Mouse (Mus musculus): ENCODE data around the gene Lmnb2. TPM values are rescaled to one million over a fixed set of nuclear protein-coding genes. Genes with fewer than 3 reads are reported as not detected.

The Lmnb2 gene
- polyA plus RNA-seq, 1 experiment from 2014 or later: 75.2 TPM

GRCm38 (mm10) chr10:80956385-80956784 lies 38.3 kb upstream of the Lmnb2 start:
- H3K9me3 ChIP-seq: no peaks in the 10 kb centered on the region
- ATAC-seq (ENCODE audit: insufficient number of reproducible peaks, insufficient read depth, low FRiP score, low TSS enrichment, low read depth): no peak
- no peak overlapping the region for H3K27ac ChIP-seq
- no peak overlapping the region for H3K4me3 ChIP-seq (replicated peaks)
- peaks cover 12% of the 10 kb centered on the region for H3K4me1 ChIP-seq (replicated peaks)
- H3K36me3 ChIP-seq: no peaks in the 10 kb centered on the region
- H3K27me3 ChIP-seq: no peaks in the 10 kb centered on the region
- no peak overlapping the region for H3K9ac ChIP-seq (replicated peaks)
- WGBS: 96% methylated on average over 8 of the region's 8 CpGs
- H3K4me2 ChIP-seq: no peak overlapping the region

DNA sequence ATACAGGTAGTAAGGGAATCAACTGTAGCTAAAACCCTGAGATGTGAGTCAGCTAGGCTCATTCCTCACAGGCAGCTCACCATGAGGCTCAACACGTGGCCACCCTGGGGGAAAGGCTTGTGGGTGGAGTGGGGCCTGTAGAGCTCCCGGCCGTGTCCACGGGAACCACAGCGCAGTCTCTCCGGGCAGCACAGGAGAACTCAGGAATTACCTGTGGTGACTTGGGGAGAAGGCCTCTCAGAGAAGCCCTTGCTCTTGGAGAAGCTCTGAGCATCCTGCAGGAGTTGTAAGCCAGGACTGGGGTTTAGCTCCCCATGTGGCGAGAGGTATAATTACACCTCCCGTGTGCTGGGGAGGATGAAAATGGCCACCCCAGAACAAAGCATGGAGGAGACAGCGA lies 37.5 kb upstream of the Lmnb2 start:
- Histone ChIP-seq H3K27ac (peak overlapping the region; percentile 45; the same call in 1 of the 2 replicates), H3K4me2 (no peak overlapping the region), H3K9me3 (no peaks in the 10 kb centered on the region), H3K4me3 (replicated peaks) (no peak overlapping the region), H3K4me1 (replicated peaks) (peaks cover 3% of the 10 kb centered on the region; the same call in 1 of the 2 replicates), H3K9ac (replicated peaks) (no peak overlapping the region), H3K27me3 (no peaks in the 10 kb centered on the region), H3K36me3 (no peaks in the 10 kb centered on the region)
- no peak for ATAC-seq (ENCODE audit: insufficient number of reproducible peaks, insufficient read depth, low FRiP score, low TSS enrichment, low read depth)
- 20% methylated on average over 9 of the region's 9 CpGs for WGBS

GRCm38 (mm10) chr10:80954843-80955242 lies 36.8 kb upstream of the Lmnb2 start:
- H3K36me3 ChIP-seq: no peaks in the 10 kb centered on the region
- no peak overlapping the region for H3K4me2 ChIP-seq
- H3K9me3 ChIP-seq: no peaks in the 10 kb centered on the region
- no peaks in the 10 kb centered on the region; the same call in 1 of the 2 replicates for H3K4me1 ChIP-seq (replicated peaks)
- no peak for ATAC-seq (ENCODE audit: insufficient number of reproducible peaks, insufficient read depth, low FRiP score, low TSS enrichment, low read depth)
- no peak overlapping the region for H3K9ac ChIP-seq (replicated peaks)
- H3K27ac ChIP-seq: 0 out of 2 replicates have a peak overlapping the region, but pooled peaks have one; percentile 1
- 84% methylated on average over 6 of the region's 6 CpGs for WGBS
- no peak overlapping the region for H3K4me3 ChIP-seq (replicated peaks)
- H3K27me3 ChIP-seq: no peaks in the 10 kb centered on the region

GRCm38 (mm10) chr10:80954415-80954814 lies 36.4 kb upstream of the Lmnb2 start:
- Histone ChIP-seq H3K36me3 (no peaks in the 10 kb centered on the region), H3K9me3 (no peaks in the 10 kb centered on the region), H3K4me3 (replicated peaks) (no peak overlapping the region), H3K4me2 (no peak overlapping the region), H3K27ac (0 out of 2 replicates have a peak overlapping the region, but pooled peaks have one; percentile 1), H3K9ac (replicated peaks) (no peak overlapping the region), H3K27me3 (no peaks in the 10 kb centered on the region), H3K4me1 (replicated peaks) (no peaks in the 10 kb centered on the region; the same call in 1 of the 2 replicates)
- 77% methylated on average over 13 of the region's 13 CpGs for WGBS
- no peak for ATAC-seq (ENCODE audit: insufficient number of reproducible peaks, insufficient read depth, low FRiP score, low TSS enrichment, low read depth)

- H3K4me3 ChIP-seq (replicated peaks): no peak overlapping the region
- no peaks in the 10 kb centered on the region for H3K9me3 ChIP-seq
- no peak overlapping the region for H3K9ac ChIP-seq (replicated peaks)
- peaks cover 9% of the 10 kb centered on the region for H3K4me1 ChIP-seq (replicated peaks)
- H3K27ac ChIP-seq: no peak overlapping the region
- no peaks in the 10 kb centered on the region for H3K27me3 ChIP-seq
- 71% methylated on average over 15 of the region's 15 CpGs for WGBS
- ATAC-seq (ENCODE audit: insufficient number of reproducible peaks, insufficient read depth, low FRiP score, low TSS enrichment, low read depth): no peak
- no peak overlapping the region for H3K4me2 ChIP-seq
- H3K36me3 ChIP-seq: no peaks in the 10 kb centered on the region
These were observed 34.4 kb upstream of the Lmnb2 start for GRCm38 (mm10) chr10:80952449-80952848.

DNA sequence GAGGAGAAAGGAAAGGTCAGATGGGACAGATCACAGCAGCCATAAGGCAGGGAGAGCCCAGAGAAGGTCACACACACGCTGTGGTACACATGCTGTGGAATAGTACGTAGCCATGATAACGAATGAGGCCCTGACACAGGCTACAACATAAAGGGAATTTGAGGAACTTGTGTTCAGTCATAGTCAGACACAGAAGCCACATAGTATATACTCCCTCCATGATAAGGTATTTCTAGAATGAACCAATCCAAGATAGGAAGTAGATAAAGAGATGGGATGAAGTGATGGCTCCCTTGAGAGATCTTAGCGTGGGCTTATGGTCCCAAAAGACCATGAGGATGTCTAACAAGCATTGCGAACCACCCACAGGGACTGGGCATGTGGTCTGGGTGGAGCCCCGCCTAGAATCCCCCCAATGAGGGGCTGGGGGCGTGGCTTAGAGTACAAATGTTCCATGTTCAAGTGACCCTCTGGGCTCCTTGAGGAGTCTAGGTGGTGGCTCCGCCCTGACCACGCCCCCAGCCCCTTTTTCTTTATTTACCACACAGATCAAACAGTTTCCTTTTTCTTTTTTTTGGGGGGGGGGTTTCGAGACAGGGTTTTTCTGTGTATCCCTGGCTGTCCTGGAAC lies 33.8 kb upstream of the Lmnb2 start:
- H3K4me1 ChIP-seq (replicated peaks): peaks cover 12% of the 10 kb centered on the region
- H3K27ac ChIP-seq: no peak overlapping the region
- no peak for ATAC-seq (ENCODE audit: insufficient number of reproducible peaks, insufficient read depth, low FRiP score, low TSS enrichment, low read depth)
- H3K36me3 ChIP-seq: no peaks in the 10 kb centered on the region
- no peaks in the 10 kb centered on the region for H3K9me3 ChIP-seq
- H3K27me3 ChIP-seq: no peaks in the 10 kb centered on the region; the same call in 1 of the 2 replicates
- H3K4me3 ChIP-seq (replicated peaks): no peak overlapping the region
- no peak overlapping the region for H3K4me2 ChIP-seq
- 76% methylated on average over 10 of the region's 10 CpGs for WGBS
- H3K9ac ChIP-seq (replicated peaks): no peak overlapping the region

GRCm38 (mm10) chr10:80950314-80950713 lies 32.3 kb upstream of the Lmnb2 start:
- no peak overlapping the region for H3K27ac ChIP-seq
- no peaks in the 10 kb centered on the region; the same call in 1 of the 2 replicates for H3K27me3 ChIP-seq
- no peaks in the 10 kb centered on the region for H3K9me3 ChIP-seq
- WGBS: 26% methylated on average over 5 of the region's 5 CpGs
- H3K4me2 ChIP-seq: no peak overlapping the region
- peaks cover 12% of the 10 kb centered on the region for H3K4me1 ChIP-seq (replicated peaks)
- ATAC-seq (ENCODE audit: insufficient number of reproducible peaks, insufficient read depth, low FRiP score, low TSS enrichment, low read depth): no peak
- H3K4me3 ChIP-seq (replicated peaks): no peak overlapping the region
- no peaks in the 10 kb centered on the region for H3K36me3 ChIP-seq
- H3K9ac ChIP-seq (replicated peaks): no peak overlapping the region

GRCm38 (mm10) chr10:80949081-80949480 lies 31.0 kb upstream of the Lmnb2 start:
- no peak overlapping the region for H3K4me3 ChIP-seq (replicated peaks)
- peaks cover 12% of the 10 kb centered on the region for H3K4me1 ChIP-seq (replicated peaks)
- no peak overlapping the region for H3K27ac ChIP-seq
- H3K9me3 ChIP-seq: no peaks in the 10 kb centered on the region
- no peaks in the 10 kb centered on the region for H3K36me3 ChIP-seq
- no peak for ATAC-seq (ENCODE audit: insufficient number of reproducible peaks, insufficient read depth, low FRiP score, low TSS enrichment, low read depth)
- H3K4me2 ChIP-seq: no peak overlapping the region
- 77% methylated on average over 3 of the region's 3 CpGs for WGBS
- no peaks in the 10 kb centered on the region; the same call in 1 of the 2 replicates for H3K27me3 ChIP-seq
- no peak overlapping the region for H3K9ac ChIP-seq (replicated peaks)

GRCm38 (mm10) chr10:80948570-80948969 lies 30.5 kb upstream of the Lmnb2 start:
- H3K36me3 ChIP-seq: no peaks in the 10 kb centered on the region
- no peak for ATAC-seq (ENCODE audit: insufficient number of reproducible peaks, insufficient read depth, low FRiP score, low TSS enrichment, low read depth)
- H3K9me3 ChIP-seq: no peaks in the 10 kb centered on the region
- H3K4me1 ChIP-seq (replicated peaks): peaks cover 12% of the 10 kb centered on the region
- H3K27me3 ChIP-seq: peaks cover 2% of the 10 kb centered on the region; the same call in 1 of the 2 replicates
- WGBS: 42% methylated on average over 6 of the region's 6 CpGs
- no peak overlapping the region for H3K4me2 ChIP-seq
- no peak overlapping the region for H3K4me3 ChIP-seq (replicated peaks)
- H3K9ac ChIP-seq (replicated peaks): no peak overlapping the region
- H3K27ac ChIP-seq: no peak overlapping the region

GRCm38 (mm10) chr10:80947802-80948201 lies 29.8 kb upstream of the Lmnb2 start:
- peaks cover 3% of the 10 kb centered on the region; the same call in 1 of the 2 replicates for H3K27me3 ChIP-seq
- H3K4me2 ChIP-seq: no peak overlapping the region
- 66% methylated on average over 2 of the region's 2 CpGs for WGBS
- H3K9me3 ChIP-seq: no peaks in the 10 kb centered on the region
- no peaks in the 10 kb centered on the region for H3K36me3 ChIP-seq
- peaks cover 12% of the 10 kb centered on the region for H3K4me1 ChIP-seq (replicated peaks)
- H3K4me3 ChIP-seq (replicated peaks): no peak overlapping the region
- ATAC-seq (ENCODE audit: insufficient number of reproducible peaks, insufficient read depth, low FRiP score, low TSS enrichment, low read depth): no peak
- H3K27ac ChIP-seq: 0 out of 2 replicates have a peak overlapping the region, but pooled peaks have one; percentile 29
- no peak overlapping the region for H3K9ac ChIP-seq (replicated peaks)

DNA sequence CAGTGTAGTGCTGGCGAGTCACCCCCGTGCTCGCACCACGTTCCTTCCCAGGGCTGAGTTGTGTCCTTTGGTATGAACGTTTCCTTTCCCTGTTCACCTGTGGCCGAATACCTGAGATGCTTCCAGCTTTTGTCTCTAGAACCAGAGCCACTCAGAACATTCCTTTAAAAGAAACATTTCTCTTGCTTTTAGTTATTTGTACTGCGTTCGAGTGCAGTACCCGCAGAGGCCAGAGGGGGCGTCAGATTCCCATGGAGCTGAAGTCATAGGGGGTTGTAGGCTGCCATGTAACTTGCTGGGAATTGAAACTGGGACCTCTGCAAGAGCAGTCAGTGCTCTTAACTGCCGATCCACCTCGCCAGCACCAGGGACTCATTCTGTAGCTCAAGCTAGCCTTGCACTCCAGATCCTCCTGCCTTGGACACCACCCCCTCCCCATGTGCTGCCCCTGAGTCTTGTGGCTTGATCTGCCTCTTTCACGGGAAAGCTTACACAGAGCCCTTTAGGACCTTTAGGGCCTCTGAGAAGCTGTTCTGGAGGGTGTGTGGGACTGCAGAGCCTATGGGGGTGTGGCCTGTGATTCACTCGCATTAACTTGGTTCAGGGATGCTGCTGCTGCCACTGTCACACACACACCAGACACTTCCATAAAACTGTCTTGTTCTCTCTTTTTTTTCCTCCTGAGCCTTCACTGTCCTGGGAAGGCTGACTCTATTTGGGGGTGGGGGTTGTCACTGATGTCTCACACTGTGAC lies 28.8 kb upstream of the Lmnb2 start:
- Histone ChIP-seq H3K36me3 (no peaks in the 10 kb centered on the region), H3K4me3 (replicated peaks) (no peak overlapping the region), H3K4me2 (no peak overlapping the region), H3K9me3 (no peaks in the 10 kb centered on the region), H3K9ac (replicated peaks) (no peak overlapping the region), H3K27me3 (peaks cover 3% of the 10 kb centered on the region; the same call in 1 of the 2 replicates), H3K27ac (0 out of 2 replicates have a peak overlapping the region, but pooled peaks have one; percentile 29), H3K4me1 (replicated peaks) (peaks cover 12% of the 10 kb centered on the region)
- 63% methylated on average over 14 of the region's 14 CpGs for WGBS
- no peak for ATAC-seq (ENCODE audit: insufficient number of reproducible peaks, insufficient read depth, low FRiP score, low TSS enrichment, low read depth)
